Mouse (Mus musculus): Measurements from ENCODE around the gene Hivep3. TPM values are rescaled to one million over a fixed set of nuclear protein-coding genes. Genes with fewer than 3 reads are reported as not detected.

Gene Hivep3
- polyA plus RNA-seq, 1 experiment, result 1.4 TPM

DNA sequence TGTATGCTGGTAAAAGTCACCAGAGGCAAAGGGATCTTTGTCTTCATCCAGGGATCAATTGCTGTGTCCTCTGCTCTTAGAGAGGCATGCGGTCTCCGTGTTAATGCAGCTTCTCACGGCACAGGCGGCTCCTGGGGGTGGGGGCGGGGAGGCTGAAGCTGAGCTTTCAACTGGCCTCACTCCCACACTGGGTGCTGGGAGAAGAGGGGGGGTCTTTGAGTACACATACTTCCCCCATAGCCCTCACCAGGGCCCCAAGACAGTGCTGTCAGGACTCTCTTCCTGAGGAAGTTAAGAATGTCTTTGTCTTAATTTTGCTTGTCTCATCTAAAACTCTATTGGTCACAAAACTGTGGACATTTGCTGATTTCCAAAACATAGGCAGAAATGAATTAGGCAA lies 149.2 kb downstream of the Hivep3 start:
- TF ChIP-seq MAX (IDR thresholded peaks at IDR 0.05), result no peak
- no peak for TF ChIP-seq USF1 (IDR thresholded peaks at IDR 0.05; ENCODE audit: low read depth)
- TF ChIP-seq CTCF (IDR thresholded peaks at IDR 0.05; ENCODE audit: control insufficient read depth, insufficient read depth, insufficient read length), result no peak
- TF ChIP-seq MYOD1 (IDR thresholded peaks at IDR 0.05; ENCODE audit: control insufficient read depth, insufficient read length, low read depth), result no peak
- TF ChIP-seq FOSL1 (IDR thresholded peaks at IDR 0.05; ENCODE audit: insufficient read depth, low read length, poor library complexity, severe bottlenecking), result no peak
- Histone ChIP-seq H3K79me2 (ENCODE audit: control insufficient read depth, insufficient read depth) (no peaks in the 10 kb centered on the region), H3ac (ENCODE audit: control insufficient read depth, insufficient read length, low read depth) (no peak overlapping the region), H3K79me3 (ENCODE audit: low read depth) (no peaks in the 10 kb centered on the region), H3K27me3 (ENCODE audit: control insufficient read depth, insufficient read depth, insufficient read length) (peaks cover 16% of the 10 kb centered on the region), H3K36me3 (ENCODE audit: control insufficient read depth, insufficient read depth) (no peaks in the 10 kb centered on the region), H3K4me3 (ENCODE audit: insufficient read depth, poor library complexity, severe bottlenecking) (no peak overlapping the region)

- Histone ChIP-seq H3ac (ENCODE audit: control insufficient read depth, insufficient read length, low read depth) (no peak overlapping the region), H3K79me2 (ENCODE audit: control insufficient read depth, insufficient read depth) (no peaks in the 10 kb centered on the region), H3K27me3 (ENCODE audit: control insufficient read depth, insufficient read depth, insufficient read length) (peaks cover 8% of the 10 kb centered on the region), H3K4me3 (ENCODE audit: insufficient read depth, poor library complexity, severe bottlenecking) (no peak overlapping the region), H3K79me3 (ENCODE audit: low read depth) (no peaks in the 10 kb centered on the region), H3K36me3 (ENCODE audit: control insufficient read depth, insufficient read depth) (no peaks in the 10 kb centered on the region)
- no peak for TF ChIP-seq MAX (IDR thresholded peaks at IDR 0.05)
- TF ChIP-seq MYOG (IDR thresholded peaks at IDR 0.05; ENCODE audit: control insufficient read depth, extremely low read depth, insufficient read length), result no peak
- no peak for TF ChIP-seq CTCF (IDR thresholded peaks at IDR 0.05; ENCODE audit: control insufficient read depth, insufficient read depth, insufficient read length)
- TF ChIP-seq FOSL1 (IDR thresholded peaks at IDR 0.05; ENCODE audit: insufficient read depth, low read length, poor library complexity, severe bottlenecking), result no peak
- no peak for TF ChIP-seq USF1 (IDR thresholded peaks at IDR 0.05; ENCODE audit: low read depth)
- no peak for TF ChIP-seq MYOD1 (IDR thresholded peaks at IDR 0.05; ENCODE audit: control insufficient read depth, insufficient read length, low read depth)
- no peak for TF ChIP-seq CEBPB (IDR thresholded peaks at IDR 0.05; ENCODE audit: low read depth)
Observed at GRCm38 (mm10) chr4:119886621-119887020, 153.0 kb downstream of the Hivep3 start.

DNA sequence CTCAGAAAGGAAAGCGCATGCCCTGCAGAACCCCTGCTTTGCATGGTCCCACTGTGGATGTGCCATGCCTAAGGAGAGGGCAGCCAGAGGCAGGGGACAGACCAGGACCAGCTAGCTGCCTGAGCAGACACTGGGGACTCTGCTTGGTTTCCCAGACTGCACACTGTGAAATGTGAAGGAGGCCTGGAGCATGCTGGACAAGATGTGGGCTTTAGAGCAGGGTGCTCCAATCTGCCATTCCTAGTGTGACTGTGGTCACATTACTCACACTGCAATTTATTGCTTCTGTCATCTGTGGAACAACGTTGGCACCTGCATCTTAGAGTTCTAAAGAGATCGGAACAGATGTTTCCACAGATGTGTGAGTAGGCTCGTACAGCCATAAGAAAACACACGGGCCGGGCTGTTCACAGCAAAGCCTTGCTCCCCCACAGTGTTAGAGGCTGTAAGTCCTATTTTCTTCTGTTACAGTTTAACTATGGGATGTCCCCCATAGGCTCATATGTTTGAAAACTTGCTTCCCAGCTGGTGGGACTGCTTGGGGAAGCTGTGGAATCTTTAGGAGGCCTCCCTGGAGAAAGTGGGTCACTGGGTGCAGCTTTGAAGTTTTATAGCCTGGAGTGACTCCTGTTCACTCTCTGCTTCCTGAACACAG lies 154.1 kb downstream of the Hivep3 start:
- TF ChIP-seq USF1 (IDR thresholded peaks at IDR 0.05; ENCODE audit: low read depth) (no peak), CEBPB (IDR thresholded peaks at IDR 0.05; ENCODE audit: low read depth) (no peak), MYOD1 (IDR thresholded peaks at IDR 0.05; ENCODE audit: control insufficient read depth, insufficient read length, low read depth) (peak; percentile 84)
- Histone ChIP-seq H3ac (ENCODE audit: control insufficient read depth, insufficient read length, low read depth) (no peak overlapping the region), H3K36me3 (ENCODE audit: control insufficient read depth, insufficient read depth) (no peaks in the 10 kb centered on the region), H3K4me3 (ENCODE audit: insufficient read depth, poor library complexity, severe bottlenecking) (no peak overlapping the region), H3K27me3 (ENCODE audit: control insufficient read depth, insufficient read depth, insufficient read length) (peaks cover 2% of the 10 kb centered on the region), H3K79me2 (ENCODE audit: control insufficient read depth, insufficient read depth) (no peaks in the 10 kb centered on the region), H3K79me3 (ENCODE audit: low read depth) (no peaks in the 10 kb centered on the region)

- H3K79me2 ChIP-seq (ENCODE audit: control insufficient read depth, insufficient read depth), result no peaks in the 10 kb centered on the region
- TF ChIP-seq MYOG (IDR thresholded peaks at IDR 0.05; ENCODE audit: control insufficient read depth, extremely low read depth, insufficient read length), result no peak
- no peak for TF ChIP-seq USF1 (IDR thresholded peaks at IDR 0.05; ENCODE audit: low read depth)
- no peak for TF ChIP-seq CEBPB (IDR thresholded peaks at IDR 0.05; ENCODE audit: low read depth)
- no peak for TF ChIP-seq MYOD1 (IDR thresholded peaks at IDR 0.05; ENCODE audit: control insufficient read depth, insufficient read length, low read depth)
- TF ChIP-seq FOSL1 (IDR thresholded peaks at IDR 0.05; ENCODE audit: insufficient read depth, low read length, poor library complexity, severe bottlenecking), result no peak
- TF ChIP-seq CTCF (IDR thresholded peaks at IDR 0.05; ENCODE audit: control insufficient read depth, insufficient read depth, insufficient read length), result no peak
- no peak for TF ChIP-seq MAX (IDR thresholded peaks at IDR 0.05)
- no peak overlapping the region for H3ac ChIP-seq (ENCODE audit: control insufficient read depth, insufficient read length, low read depth)
- H3K4me3 ChIP-seq (ENCODE audit: insufficient read depth, poor library complexity, severe bottlenecking), result no peak overlapping the region
- no peaks in the 10 kb centered on the region for H3K27me3 ChIP-seq (ENCODE audit: control insufficient read depth, insufficient read depth, insufficient read length)
- H3K79me3 ChIP-seq (ENCODE audit: low read depth), result no peaks in the 10 kb centered on the region
- H3K36me3 ChIP-seq (ENCODE audit: control insufficient read depth, insufficient read depth), result no peaks in the 10 kb centered on the region
Observed at GRCm38 (mm10) chr4:119889760-119890159, 156.2 kb downstream of the Hivep3 start.

- no peak overlapping the region for H3ac ChIP-seq (ENCODE audit: control insufficient read depth, insufficient read length, low read depth)
- no peaks in the 10 kb centered on the region for H3K79me2 ChIP-seq (ENCODE audit: control insufficient read depth, insufficient read depth)
- H3K36me3 ChIP-seq (ENCODE audit: control insufficient read depth, insufficient read depth), result no peaks in the 10 kb centered on the region
- no peaks in the 10 kb centered on the region for H3K27me3 ChIP-seq (ENCODE audit: control insufficient read depth, insufficient read depth, insufficient read length)
- no peak for TF ChIP-seq MYOG (IDR thresholded peaks at IDR 0.05; ENCODE audit: control insufficient read depth, extremely low read depth, insufficient read length)
- TF ChIP-seq MYOD1 (IDR thresholded peaks at IDR 0.05; ENCODE audit: control insufficient read depth, insufficient read length, low read depth), result no peak
- no peak for TF ChIP-seq CTCF (IDR thresholded peaks at IDR 0.05; ENCODE audit: control insufficient read depth, insufficient read depth, insufficient read length)
- H3K4me3 ChIP-seq (ENCODE audit: insufficient read depth, poor library complexity, severe bottlenecking), result no peak overlapping the region
- no peaks in the 10 kb centered on the region for H3K79me3 ChIP-seq (ENCODE audit: low read depth)
Observed at GRCm38 (mm10) chr4:119893255-119893779, 159.7 kb downstream of the Hivep3 start.

GRCm38 (mm10) chr4:119894797-119895458 lies 161.3 kb downstream of the Hivep3 start:
- H3K79me3 ChIP-seq (ENCODE audit: low read depth), result no peaks in the 10 kb centered on the region
- no peak overlapping the region for H3ac ChIP-seq (ENCODE audit: control insufficient read depth, insufficient read length, low read depth)
- no peak overlapping the region for H3K4me3 ChIP-seq (ENCODE audit: insufficient read depth, poor library complexity, severe bottlenecking)
- no peak for TF ChIP-seq CTCF (IDR thresholded peaks at IDR 0.05; ENCODE audit: control insufficient read depth, insufficient read depth, insufficient read length)
- TF ChIP-seq CEBPB (IDR thresholded peaks at IDR 0.05; ENCODE audit: low read depth), result no peak
- no peak for TF ChIP-seq MAX (IDR thresholded peaks at IDR 0.05)
- TF ChIP-seq MYOG (IDR thresholded peaks at IDR 0.05; ENCODE audit: control insufficient read depth, extremely low read depth, insufficient read length), result no peak
- TF ChIP-seq USF1 (IDR thresholded peaks at IDR 0.05; ENCODE audit: low read depth), result no peak
- TF ChIP-seq FOSL1 (IDR thresholded peaks at IDR 0.05; ENCODE audit: insufficient read depth, low read length, poor library complexity, severe bottlenecking), result no peak
- TF ChIP-seq MYOD1 (IDR thresholded peaks at IDR 0.05; ENCODE audit: control insufficient read depth, insufficient read length, low read depth), result no peak
- no peaks in the 10 kb centered on the region for H3K79me2 ChIP-seq (ENCODE audit: control insufficient read depth, insufficient read depth)
- H3K36me3 ChIP-seq (ENCODE audit: control insufficient read depth, insufficient read depth), result no peaks in the 10 kb centered on the region
- H3K27me3 ChIP-seq (ENCODE audit: control insufficient read depth, insufficient read depth, insufficient read length), result no peaks in the 10 kb centered on the region
